Mouse (Mus musculus) midbrain, postnatal 0 days (tissue): Measurements from ENCODE around the gene 2410004B18Rik. TPM values are rescaled to one million over a fixed set of nuclear protein-coding genes. Genes with fewer than 3 reads are reported as not detected.

Source experiments
- ATAC-seq: fragments of 200-750 bp; cut with Nextera tagmentation; 2 replicates; pipeline ENCODE4 v1.8.0; 2017; ENCODE audit warnings: moderate number of reproducible peaks, mild to moderate bottlenecking, moderate TSS enrichment, moderate library complexity; ENCODE audit not compliant: low FRiP score
- DNase-seq: peaks from one replicate; pipeline ENCODE4 v3.0.0-alpha.2; 2015; ENCODE audit warnings: low spot score
- H3K27ac ChIP-seq: fragments of 300-500 bp; sonication (generic); 2 replicates; pipeline ENCODE4 v1.5.1; 2014; ENCODE audit warnings: low read depth, mild to moderate bottlenecking, low read length, mixed read lengths
- H3K27me3 ChIP-seq: fragments of 300-500 bp; sonication (generic); 2 replicates; pipeline ENCODE4 v1.6.1; 2014; ENCODE audit warnings: low read length, control low read depth, mixed read lengths; ENCODE audit not compliant: insufficient read depth
- H3K36me3 ChIP-seq: fragments of 300-500 bp; sonication (generic); 2 replicates; pipeline ENCODE4 v1.6.1; 2014; ENCODE audit warnings: low read length, control low read depth, mixed read lengths; ENCODE audit not compliant: insufficient read depth
- H3K4me1 ChIP-seq: fragments of 300-500 bp; sonication (generic); 2 replicates; pipeline ENCODE4 v1.6.1; 2014; ENCODE audit warnings: mild to moderate bottlenecking, control low read depth, antibody characterized with exemption, low read length, mixed read lengths; ENCODE audit not compliant: insufficient read depth
- H3K4me2 ChIP-seq: fragments of 300-500 bp; sonication (generic); 2 replicates; pipeline ENCODE4 v1.6.1; 2014; ENCODE audit warnings: low read depth, mild to moderate bottlenecking, low read length, mixed read lengths; ENCODE audit not compliant: poor library complexity, severe bottlenecking
- H3K4me3 ChIP-seq: fragments of 300-500 bp; sonication (generic); 2 replicates; pipeline ENCODE4 v1.5.1; 2014; ENCODE audit warnings: low read depth, mild to moderate bottlenecking, low read length, moderate library complexity
- H3K9ac ChIP-seq: fragments of 300-500 bp; sonication (generic); replicated peaks from 2 replicates; pipeline ENCODE4 v1.6.1; 2014; ENCODE audit warnings: mild to moderate bottlenecking, low read length, moderate library complexity, mixed read lengths; ENCODE audit not compliant: poor library complexity, severe bottlenecking
- H3K9me3 ChIP-seq: fragments of 300-500 bp; sonication (generic); 2 replicates; pipeline ENCODE4 v1.6.1; 2016; ENCODE audit warnings: low read length, control low read depth
- CTCF ChIP-seq: IDR thresholded peaks from 2 replicates; pipeline ENCODE4 v1.5.1; 2016; ENCODE audit warnings: antibody characterized with exemption, mild to moderate bottlenecking
- WGBS: fragments of 180-500 bp; shearing (Covaris S2); extraction: QIAGEN DNeasy Blood & Tissue Kit; methylation state at CpG from one replicate; pipeline ENCODE4 v1.1.7; 2014; 5-methylcytosine and 5-hydroxymethylcytosine counted together
- polyA plus RNA-seq: library from polyadenylated mRNA; unstranded; fragments of >200 nt; fragmentation: Nextera tagmentation; extraction: Ambion mirVana; gene quantifications from 2 replicates; pipeline ENCODE4 v1.2.1, GENCODE M21; 2015
- total RNA-seq: library from RNA; depleted of rRNA; stranded (reverse); fragments of >200 nt; gene quantifications from 2 replicates; pipeline ENCODE4 v1.2.3, GENCODE M21; 2014

The 2410004B18Rik gene
- total and polyA plus RNA-seq, 2 experiments from 2014 or later, result 48.9 to 83.8 TPM

DNA sequence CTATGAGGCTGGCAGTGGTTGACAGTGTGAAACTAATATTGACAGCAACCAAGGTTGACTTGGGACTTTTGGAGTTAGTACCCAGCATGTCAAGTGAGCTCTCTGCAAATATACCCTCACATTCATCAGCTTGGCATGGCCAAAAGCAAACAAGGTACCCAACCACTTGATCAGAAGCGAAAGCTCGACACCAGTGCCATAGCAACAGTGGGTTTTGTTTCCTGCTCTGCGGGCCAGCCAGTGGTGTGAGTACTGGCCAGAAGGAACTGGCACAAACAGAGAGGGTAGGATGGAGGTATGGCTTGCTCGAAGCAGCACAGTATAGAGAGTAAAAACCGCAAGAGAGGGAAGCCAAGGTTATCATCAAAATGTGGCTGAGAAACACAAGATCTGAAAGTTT, 21.4 kb upstream of the 2410004B18Rik start:
- Histone ChIP-seq H3K27ac (no peak overlapping the region), H3K27me3 (no peaks in the 10 kb centered on the region), H3K36me3 (no peaks in the 10 kb centered on the region), H3K4me3 (no peak overlapping the region), H3K9ac (no peak overlapping the region), H3K4me2 (no peak overlapping the region), H3K4me1 (no peaks in the 10 kb centered on the region), H3K9me3 (peaks cover 5% of the 10 kb centered on the region; the same call in 1 of the 2 replicates)
- 83% methylated on average over 5 of the region's 5 CpGs for WGBS
- no peak for TF ChIP-seq CTCF
- DNase-seq (no peak), ATAC-seq (no peak)

DNA sequence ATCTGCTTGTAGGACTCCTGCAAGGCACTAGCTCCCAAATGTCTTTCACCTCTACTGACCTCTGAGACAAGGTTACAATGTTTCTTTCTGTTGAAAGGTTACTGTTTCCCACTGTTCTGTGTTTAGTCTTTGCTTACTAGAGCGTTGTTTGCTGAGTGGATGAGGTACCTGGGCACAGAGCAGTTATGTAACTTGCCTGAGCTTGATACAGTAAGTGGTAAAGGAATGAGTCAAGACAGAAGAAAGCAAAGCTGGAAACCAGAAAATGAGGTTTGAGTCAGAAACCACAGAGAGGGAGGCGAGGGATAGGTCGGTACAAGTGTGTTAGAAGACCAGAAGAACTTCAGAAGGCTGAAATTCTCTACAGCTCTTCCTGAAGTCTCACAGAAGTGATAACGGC, 21.0 kb upstream of the 2410004B18Rik start:
- 84% methylated on average over 4 of the region's 4 CpGs for WGBS
- DNase-seq (no peak), ATAC-seq (no peak)
- Histone ChIP-seq H3K4me2 (no peak overlapping the region), H3K36me3 (no peaks in the 10 kb centered on the region), H3K27ac (no peak overlapping the region), H3K9me3 (peaks cover 5% of the 10 kb centered on the region; the same call in 1 of the 2 replicates), H3K27me3 (no peaks in the 10 kb centered on the region), H3K4me1 (no peaks in the 10 kb centered on the region), H3K4me3 (no peak overlapping the region), H3K9ac (no peak overlapping the region)
- no peak for TF ChIP-seq CTCF

DNA sequence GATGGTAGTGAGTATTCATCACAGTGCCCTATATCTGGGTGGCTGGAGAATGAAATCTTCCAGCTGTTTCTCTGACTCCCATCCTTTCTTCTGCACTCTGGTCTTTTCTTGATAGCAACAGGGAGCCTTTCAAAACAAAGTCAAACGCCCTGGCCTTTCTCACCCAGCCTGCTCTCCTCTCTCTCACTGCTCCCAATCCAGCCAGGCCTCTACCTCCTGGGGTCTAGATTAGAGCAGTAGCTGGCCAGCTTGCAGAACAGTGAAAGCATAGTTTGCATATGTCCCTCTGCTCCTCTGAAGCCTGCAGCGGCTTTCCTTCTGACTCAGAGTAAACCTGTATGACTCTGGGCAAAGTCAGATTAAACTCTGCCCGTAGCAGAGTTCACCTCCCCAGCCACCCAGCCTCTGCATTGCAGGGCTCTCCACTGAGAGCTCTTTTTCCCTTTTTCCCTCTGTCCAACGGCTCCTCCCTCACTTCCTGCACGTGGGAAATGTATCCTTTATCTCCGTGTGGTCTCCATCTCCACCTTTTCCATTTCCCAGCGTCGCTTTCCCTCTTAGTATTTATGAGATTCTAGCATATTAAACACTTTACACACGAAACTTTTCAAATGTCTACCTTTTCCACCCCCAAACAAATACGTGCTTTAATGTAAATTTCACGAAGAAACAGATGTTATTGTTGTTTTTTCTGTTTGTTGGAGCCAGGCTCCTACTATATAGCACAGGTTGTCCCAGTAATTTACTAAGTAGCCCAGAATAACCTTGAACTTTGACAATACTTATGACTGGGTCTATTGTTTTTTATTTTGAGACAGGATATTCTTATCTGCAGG, 15.6 kb upstream of the 2410004B18Rik start, which contains the start of gene Bcl10:
TSS of gene Bcl10 (plus strand) at position 786 of the 836 bp plus-strand sequence.
- no peaks in the 10 kb centered on the region for H3K36me3 ChIP-seq
- H3K9me3 ChIP-seq, result peaks cover 5% of the 10 kb centered on the region; the same call in 1 of the 2 replicates
- H3K4me2 ChIP-seq, result peak within 1 kb of the TSS; percentile 50
- TF ChIP-seq CTCF, result no peak
- DNase-seq, result no peak
- no peak for ATAC-seq
- 0 out of 2 replicates have a peak within 1 kb of the TSS, but pooled peaks have one; percentile 29 for H3K9ac ChIP-seq
- H3K27ac ChIP-seq, result no peak within 1 kb of the TSS
- 34% methylated on average over 11 of the region's 11 CpGs for WGBS
- H3K4me3 ChIP-seq, result peak within 1 kb of the TSS; percentile 85
- H3K27me3 ChIP-seq, result no peaks in the 10 kb centered on the region
- peaks cover 7% of the 10 kb centered on the region; the same call in 1 of the 2 replicates for H3K4me1 ChIP-seq

DNA sequence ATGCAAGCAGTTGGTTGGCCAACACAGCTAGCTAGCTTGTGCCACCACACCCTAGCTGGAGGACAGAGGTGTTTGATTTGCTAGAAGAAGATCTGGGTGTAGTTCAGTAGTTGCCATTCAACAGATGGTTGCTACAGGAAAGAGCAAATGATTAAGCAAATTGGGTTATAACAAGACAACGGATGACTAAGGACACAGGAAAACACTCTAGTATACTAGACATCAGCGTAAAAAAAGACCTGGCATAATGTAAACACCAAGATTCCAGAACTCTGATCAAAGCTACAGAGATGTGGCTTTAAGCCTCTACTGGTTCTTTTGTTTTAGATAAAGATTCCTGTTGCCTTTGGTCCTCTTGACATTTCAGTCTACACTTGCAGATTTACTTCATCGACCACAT, 14.8 kb upstream of the 2410004B18Rik start:
- H3K4me3 ChIP-seq, result no peak overlapping the region
- no peak for DNase-seq
- no peak for TF ChIP-seq CTCF
- H3K9ac ChIP-seq, result no peak overlapping the region
- H3K4me2 ChIP-seq, result no peak overlapping the region
- 71% methylated on average over 3 of the region's 3 CpGs for WGBS
- H3K27ac ChIP-seq, result no peak overlapping the region
- H3K27me3 ChIP-seq, result no peaks in the 10 kb centered on the region
- H3K9me3 ChIP-seq, result peaks cover 5% of the 10 kb centered on the region; the same call in 1 of the 2 replicates
- ATAC-seq, result no peak
- peaks cover 7% of the 10 kb centered on the region; the same call in 1 of the 2 replicates for H3K4me1 ChIP-seq
- H3K36me3 ChIP-seq, result 0 out of 2 replicates have a peak, but pooled peaks cover 3% of the 10 kb centered on the region

DNA sequence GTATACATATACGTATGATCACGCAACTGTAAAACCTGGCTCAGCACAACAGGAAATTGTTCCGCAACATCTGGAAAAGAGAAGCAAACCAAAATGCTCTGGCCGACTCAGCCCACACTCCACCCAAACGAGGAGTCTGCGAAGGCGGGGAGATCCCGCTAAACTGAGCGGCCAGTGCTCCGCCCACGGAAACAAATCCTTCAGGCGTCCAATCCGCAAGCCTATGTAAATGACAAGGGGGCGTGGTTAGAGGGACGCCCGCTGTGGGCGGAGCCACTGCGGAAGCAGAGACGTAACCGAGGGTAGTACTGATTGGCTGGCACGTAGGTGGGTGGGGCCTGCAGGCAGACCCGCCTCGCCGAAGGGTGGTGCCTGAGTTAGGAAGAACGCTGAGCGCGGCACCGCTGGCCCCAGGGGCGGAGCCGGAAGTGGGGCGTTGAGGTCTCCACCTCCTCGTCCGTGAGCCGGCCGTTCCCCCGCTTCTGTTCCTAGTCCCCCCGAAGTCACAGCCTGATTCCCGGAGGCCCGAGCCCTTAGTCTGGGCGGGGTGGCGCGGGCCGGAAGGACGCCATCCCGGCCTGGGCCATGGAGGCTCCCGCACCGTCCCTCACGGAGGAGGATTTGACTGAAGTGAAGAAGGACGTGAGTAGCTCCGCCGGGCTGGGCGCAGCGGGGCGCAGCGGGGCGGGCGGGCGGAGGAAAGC, 13.8 kb upstream of the 2410004B18Rik start:
- Histone ChIP-seq H3K4me1 (peaks cover 7% of the 10 kb centered on the region; the same call in 1 of the 2 replicates), H3K4me2 (peak overlapping the region; percentile 78), H3K36me3 (0 out of 2 replicates have a peak, but pooled peaks cover 3% of the 10 kb centered on the region), H3K9ac (peak overlapping the region; percentile 82), H3K9me3 (no peaks in the 10 kb centered on the region), H3K4me3 (peak overlapping the region; percentile 85), H3K27me3 (no peaks in the 10 kb centered on the region), H3K27ac (peak overlapping the region; percentile 91)
- no peak; the same call in 1 of the 2 replicates for TF ChIP-seq CTCF
- DNase-seq, result peak; percentile 100
- under 1% methylated on average over 52 of the region's 58 CpGs for WGBS
- ATAC-seq, result peak; percentile 100
